In the genomic region with DNA sequence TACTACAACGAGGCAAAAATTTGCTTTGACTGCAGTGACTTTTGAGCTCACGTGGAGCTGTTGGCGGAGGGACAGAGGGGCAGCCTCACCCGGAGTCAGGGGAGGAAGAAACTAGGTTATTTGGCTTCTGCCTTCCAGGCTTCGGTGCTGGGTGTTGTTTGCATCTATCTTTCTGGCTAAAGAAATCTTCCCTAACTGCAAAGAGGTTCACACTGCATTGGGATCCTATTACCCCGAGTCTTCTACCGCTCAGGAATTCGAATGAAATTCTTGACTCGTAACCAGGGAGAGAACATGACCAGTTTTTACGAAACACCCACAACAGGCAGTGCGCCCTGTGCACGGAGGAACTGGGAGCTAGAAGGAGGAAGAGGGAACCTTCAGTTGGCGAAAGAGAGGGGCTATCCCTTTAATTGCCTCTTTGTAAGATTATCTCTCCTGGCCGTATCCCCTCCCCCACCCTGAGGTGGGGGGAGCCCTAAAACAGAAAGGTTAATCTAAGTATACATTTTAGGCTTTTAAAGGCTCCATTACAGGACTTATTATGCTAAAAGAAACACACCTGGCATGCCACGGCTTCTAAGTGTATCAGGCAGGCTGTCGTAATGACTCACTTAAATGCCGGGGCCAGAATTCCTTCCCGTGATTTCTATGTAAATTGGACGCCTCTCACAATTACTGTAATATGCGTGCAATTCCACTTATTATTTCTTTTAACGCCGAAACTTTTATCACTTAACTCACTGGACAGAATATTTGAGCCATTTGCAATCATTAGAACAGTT, we compare ENCODE assay signal across 8 mouse cellular contexts.
A peak's percentile ranks its signal among the peaks of the same experiment; 100 is the strongest.
DNase-seq lines count a peak whose midpoint lies in the region; ATAC-seq lines count a peak whose summit lies in the region.

No protein-coding gene starts in this region.

- H3K9ac ChIP-seq in heart, embryonic 15.5 days: no peak overlapping the region
- H3K9ac ChIP-seq in embryonic facial prominence, embryonic 12.5 days: 0 out of 2 replicates have a peak overlapping the region, but pooled peaks have one; percentile 19
- no peak overlapping the region for H3K9ac ChIP-seq in intestine, embryonic 14.5 days (ENCODE audit: low read length)
- no peak overlapping the region for H3K9ac ChIP-seq in midbrain, embryonic 11.5 days (ENCODE audit: low read length)

- H3K4me1 ChIP-seq in heart, embryonic 15.5 days (replicated peaks): peaks cover 5% of the 10 kb centered on the region
- H3K4me1 ChIP-seq in embryonic facial prominence, embryonic 12.5 days: peaks cover 9% of the 10 kb centered on the region; the same call in 1 of the 2 replicates
- H3K4me1 ChIP-seq in intestine, embryonic 14.5 days (replicated peaks; ENCODE audit: control insufficient read depth, insufficient read depth, low read length): no peaks in the 10 kb centered on the region; the same call in 1 of the 2 replicates
- peaks cover 17% of the 10 kb centered on the region for H3K4me1 ChIP-seq in midbrain, embryonic 11.5 days (ENCODE audit: control insufficient read depth, insufficient read depth, low read length)

- 21% methylated on average over 22 of the region's 22 CpGs for WGBS in heart, embryonic 15.5 days
- WGBS in embryonic facial prominence, embryonic 12.5 days: 11% methylated on average over 22 of the region's 22 CpGs
- 14% methylated on average over 22 of the region's 22 CpGs for WGBS in intestine, embryonic 14.5 days
- 18% methylated on average over 22 of the region's 22 CpGs for WGBS in midbrain, embryonic 11.5 days

- H3K9me3 ChIP-seq in heart, embryonic 15.5 days (replicated peaks): no peaks in the 10 kb centered on the region
- H3K9me3 ChIP-seq in embryonic facial prominence, embryonic 12.5 days: no peaks in the 10 kb centered on the region
- no peaks in the 10 kb centered on the region for H3K9me3 ChIP-seq in intestine, embryonic 14.5 days (ENCODE audit: control insufficient read depth, low read length)
- no peaks in the 10 kb centered on the region for H3K9me3 ChIP-seq in midbrain, embryonic 11.5 days (ENCODE audit: control insufficient read depth, low read length)

- no peak overlapping the region for H3K27ac ChIP-seq in heart, embryonic 15.5 days
- H3K27ac ChIP-seq in embryonic facial prominence, embryonic 12.5 days: no peak overlapping the region
- H3K27ac ChIP-seq in intestine, embryonic 14.5 days (ENCODE audit: low read depth): no peak overlapping the region
- H3K27ac ChIP-seq in midbrain, embryonic 11.5 days (ENCODE audit: low read depth, low read length): no peak overlapping the region

- intact Hi-C loops in heart, postnatal 25 days (cut with DNase I): no loop called here

- peak overlapping the region; percentile 25 for H3K4me3 ChIP-seq in heart, embryonic 15.5 days
- peak overlapping the region; percentile 16; the same call in 1 of the 2 replicates for H3K4me3 ChIP-seq in embryonic facial prominence, embryonic 12.5 days
- H3K4me3 ChIP-seq in intestine, embryonic 14.5 days (ENCODE audit: low read depth, low read length): no peak overlapping the region
- no peak overlapping the region for H3K4me3 ChIP-seq in midbrain, embryonic 11.5 days (ENCODE audit: low read depth, low read length)

- no peaks in the 10 kb centered on the region for H3K27me3 ChIP-seq in heart, embryonic 15.5 days
- 0 out of 2 replicates have a peak, but pooled peaks cover 9% of the 10 kb centered on the region for H3K27me3 ChIP-seq in embryonic facial prominence, embryonic 12.5 days
- no peaks in the 10 kb centered on the region for H3K27me3 ChIP-seq in intestine, embryonic 14.5 days (replicated peaks; ENCODE audit: control insufficient read depth, insufficient read depth, low read length)
- peaks cover 21% of the 10 kb centered on the region for H3K27me3 ChIP-seq in midbrain, embryonic 11.5 days (ENCODE audit: control insufficient read depth, insufficient read depth, low read length)

- DNase-seq in heart, postnatal 25 days (ENCODE audit: low spot score): no peak
- peak; percentile 54 for DNase-seq in intestine, embryonic 14.5 days (ENCODE audit: low spot score)
- peak; percentile 90 for DNase-seq in midbrain, embryonic 11.5 days (ENCODE audit: low spot score, missing footprints)
- DNase-seq in spleen, adult 18-20 months: no peak
- DNase-seq in ovary, postnatal 36 days (ENCODE audit: low spot score): no peak

- H3K4me2 ChIP-seq in heart, embryonic 15.5 days: peak overlapping the region; percentile 50
- peak overlapping the region; percentile 43 for H3K4me2 ChIP-seq in embryonic facial prominence, embryonic 12.5 days (replicated peaks)
- H3K4me2 ChIP-seq in intestine, embryonic 14.5 days (ENCODE audit: low read length): peak overlapping the region; percentile 29
- H3K4me2 ChIP-seq in midbrain, embryonic 11.5 days: peak overlapping the region; percentile 27; the same call in 1 of the 2 replicates

- H3K36me3 ChIP-seq in heart, embryonic 15.5 days: no peaks in the 10 kb centered on the region
- no peaks in the 10 kb centered on the region for H3K36me3 ChIP-seq in embryonic facial prominence, embryonic 12.5 days
- H3K36me3 ChIP-seq in intestine, embryonic 14.5 days (ENCODE audit: control insufficient read depth, insufficient read depth, low read length): no peaks in the 10 kb centered on the region
- H3K36me3 ChIP-seq in midbrain, embryonic 11.5 days (ENCODE audit: control insufficient read depth, insufficient read depth, low read length): no peaks in the 10 kb centered on the region

- ATAC-seq in heart, embryonic 15.5 days (replicated peaks; ENCODE audit: insufficient number of reproducible peaks, insufficient read depth, low FRiP score, low read depth): no peak
- no peak for ATAC-seq in embryonic facial prominence, embryonic 12.5 days (ENCODE audit: insufficient number of reproducible peaks, insufficient read depth, low FRiP score, low TSS enrichment)
- no peak for ATAC-seq in intestine, embryonic 14.5 days (replicated peaks; ENCODE audit: low FRiP score, low TSS enrichment, low read depth)
- ATAC-seq in midbrain, embryonic 11.5 days (ENCODE audit: low FRiP score): no peak
- ATAC-seq in erythroblast, adult 5-6 weeks (replicated peaks; ENCODE audit: low FRiP score, poor library complexity, severe bottlenecking): no peak

Comparison
In these comparisons a context has a peak if more than half of its experiments do, and no peak if none do; other contexts are left out.
1. H3K4me3 ChIP-seq: peak in heart, embryonic 15.5 days (single experiment) and embryonic facial prominence, embryonic 12.5 days (single experiment); none in intestine, embryonic 14.5 days (single experiment) and midbrain, embryonic 11.5 days (single experiment).
2. DNase-seq: peak in intestine, embryonic 14.5 days (single experiment) and midbrain, embryonic 11.5 days (single experiment); none in heart, postnatal 25 days (single experiment), spleen, adult 18-20 months (0 of 2) and ovary, postnatal 36 days (single experiment).
3. Peak in every context shown above with its lines, with median percentiles within 50 percentile points of each other: H3K4me2 ChIP-seq.